Mouse (Mus musculus) CH12F3 (cell line): Measurements from ENCODE around the gene Ccdc34.

ENCODE experiments used
- in situ Hi-C: fragments of 300-500 bp; cut with MboI; formaldehyde crosslinking; loops from 2 replicates; pipeline ENCODE4 v1.14.3; 2020; ENCODE audit warnings: low sequenced_read_pairs

Ccdc34 gene

DNA sequence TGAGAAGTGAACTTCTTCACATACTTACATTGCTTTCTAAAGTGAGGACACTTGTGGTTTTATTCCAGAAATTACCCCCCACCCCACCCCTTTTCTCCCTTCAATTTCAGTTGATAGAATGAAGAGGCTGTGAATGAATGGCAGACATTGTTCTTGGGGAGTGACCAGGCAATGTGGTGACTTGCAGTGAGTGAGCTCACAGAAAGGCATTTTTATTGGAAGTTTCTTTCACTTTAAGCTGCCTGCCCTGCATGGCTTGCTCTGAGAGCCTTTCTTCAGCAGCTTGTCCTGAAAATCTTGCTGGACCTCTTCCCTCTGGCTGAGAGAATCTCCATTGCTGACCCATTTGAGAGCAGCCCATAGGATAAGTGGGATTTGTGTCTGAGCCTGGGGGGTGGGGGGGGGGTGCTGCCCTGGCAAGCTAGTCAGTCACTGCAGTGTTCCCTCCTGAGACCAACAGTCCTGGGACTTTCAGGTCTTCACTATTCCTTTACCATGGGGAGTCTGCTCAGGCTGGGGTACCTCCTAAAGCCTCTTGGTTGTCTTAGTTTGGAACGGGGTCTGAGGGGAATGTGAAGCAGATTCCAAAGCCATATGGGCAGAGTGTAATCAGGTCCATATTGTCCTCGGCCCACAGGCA is 159.3 kb downstream of the Ccdc34 start:
- in situ Hi-C loops, result no loop called here

DNA sequence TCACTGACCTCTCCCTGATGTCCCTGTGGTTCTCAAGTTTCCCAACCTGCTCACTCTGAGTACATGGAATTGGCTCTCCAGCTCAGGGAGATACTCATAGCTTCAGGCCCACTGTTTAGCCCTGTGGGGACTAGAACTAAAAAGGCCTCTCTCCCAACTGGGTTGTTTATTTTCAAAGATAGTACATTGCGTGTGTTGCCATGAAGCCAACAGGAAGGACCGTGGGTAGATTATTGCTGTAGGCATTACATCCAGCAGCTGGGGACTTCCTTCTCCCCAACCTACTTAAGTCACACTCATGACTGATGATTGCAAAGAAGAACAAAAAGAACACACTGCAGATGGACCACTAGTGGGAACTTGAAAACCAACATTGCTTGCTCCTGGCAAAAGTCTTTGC is 159.8 kb downstream of the Ccdc34 start:
- in situ Hi-C loops, result no loop called here

DNA sequence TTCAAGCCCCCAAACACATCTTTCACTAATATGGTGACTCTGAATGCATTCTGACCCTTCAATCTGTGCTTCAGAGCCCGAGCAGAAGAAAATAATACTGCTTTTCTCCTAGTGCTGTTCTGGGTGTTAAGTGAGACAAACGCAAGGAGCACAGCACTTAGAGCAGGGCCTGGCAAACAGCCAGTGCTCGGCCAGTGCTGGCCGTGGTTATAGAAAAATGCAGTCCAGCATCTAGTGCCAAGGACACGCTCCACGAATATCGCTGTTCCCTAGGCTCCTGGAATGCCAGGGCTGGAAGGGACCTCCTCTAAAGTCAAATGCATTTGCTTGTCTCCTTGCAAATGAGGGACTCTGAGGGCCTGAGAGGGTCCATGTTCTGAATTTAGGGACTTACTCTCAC is 160.3 kb downstream of the Ccdc34 start:
- in situ Hi-C loops, result no loop called here

DNA sequence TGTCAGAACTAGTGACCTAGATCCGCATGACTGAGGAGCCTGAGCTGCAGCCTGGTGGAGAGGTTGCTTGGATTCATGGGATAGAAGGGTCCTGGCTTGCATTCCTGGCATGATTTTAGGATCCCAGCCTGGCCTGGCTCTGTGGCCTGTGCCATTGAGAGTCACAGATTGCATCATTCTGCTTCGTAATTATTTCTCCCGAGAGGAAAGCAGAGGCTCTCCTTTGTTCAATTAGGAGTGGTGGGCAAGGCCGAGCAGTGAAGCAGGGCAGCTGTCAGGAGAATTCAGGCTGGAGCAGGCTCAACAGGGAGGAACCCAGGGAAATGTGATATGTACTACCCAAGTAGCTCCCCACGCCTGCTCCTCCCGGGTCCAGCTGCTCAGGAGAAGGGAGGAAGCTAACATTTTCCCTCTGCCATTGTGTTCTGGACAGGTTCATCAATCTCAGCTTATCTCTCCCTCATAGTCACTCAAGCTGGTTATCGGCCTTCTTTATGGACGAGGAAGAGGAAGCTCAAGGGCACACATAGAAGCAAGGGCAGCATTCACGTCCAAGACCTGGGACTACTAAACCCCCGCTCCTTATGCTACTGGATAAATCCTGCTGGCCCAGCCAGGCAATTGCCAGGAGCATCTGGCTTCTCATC is 162.2 kb downstream of the Ccdc34 start:
- in situ Hi-C loops, result no loop called here

DNA sequence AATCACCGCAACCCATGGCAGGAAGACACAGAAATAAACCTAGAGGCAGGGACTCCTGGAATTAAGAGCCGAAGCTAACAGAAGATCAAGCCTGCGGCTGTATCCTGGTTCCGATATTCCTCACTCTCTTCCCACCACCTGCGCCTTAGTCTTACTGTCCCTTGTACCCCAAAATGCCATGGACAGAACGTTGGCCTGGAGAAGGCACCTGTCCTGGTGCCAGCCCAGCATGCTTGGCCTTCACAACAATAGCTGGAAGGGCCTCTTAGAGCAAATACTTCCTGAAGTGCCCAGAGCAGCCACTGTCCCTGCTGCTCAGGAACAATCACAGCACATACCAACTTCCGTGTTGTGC is 162.7 kb downstream of the Ccdc34 start:
- in situ Hi-C loops, result no loop called here

DNA sequence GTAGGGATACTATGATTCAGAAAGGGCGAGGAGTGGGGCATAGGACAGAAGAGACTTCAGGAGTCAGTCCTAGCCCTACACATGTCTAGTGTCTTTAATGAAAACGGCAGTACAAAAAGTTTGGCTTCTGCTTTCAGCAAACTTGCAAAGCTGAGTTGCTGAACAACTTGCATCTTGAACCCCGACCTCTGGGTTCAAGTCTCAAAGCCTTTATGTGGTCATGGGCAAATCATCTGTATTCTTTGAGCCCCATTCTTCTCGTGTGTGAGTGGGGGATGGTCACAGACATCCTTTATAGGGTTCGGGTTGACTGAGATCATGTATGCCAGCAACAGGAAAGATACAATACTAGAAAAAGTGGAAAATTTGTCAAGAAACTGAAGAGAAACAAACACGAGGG is 164.0 kb downstream of the Ccdc34 start:
- in situ Hi-C loops, result no loop called here

DNA sequence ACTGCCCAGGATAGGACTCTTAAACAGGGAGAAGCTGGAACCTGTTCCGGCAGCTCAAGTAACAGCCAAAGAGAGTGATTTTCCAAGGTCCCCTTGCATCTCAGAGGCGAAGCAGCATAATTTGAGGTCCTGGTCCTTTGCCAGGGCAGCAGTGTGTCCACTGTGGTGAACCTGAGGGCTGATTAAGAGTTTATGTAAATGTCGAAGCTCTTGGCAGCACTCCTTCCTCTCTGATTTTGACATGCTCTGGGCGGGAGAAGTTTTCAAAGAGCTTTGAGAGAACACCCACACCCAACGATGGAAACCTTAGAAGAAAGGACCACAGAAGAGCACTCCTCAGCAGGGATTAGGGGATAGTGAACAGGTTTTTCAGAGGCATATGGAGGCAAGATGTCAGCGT is 164.6 kb downstream of the Ccdc34 start:
- in situ Hi-C loops, result no loop called here

DNA sequence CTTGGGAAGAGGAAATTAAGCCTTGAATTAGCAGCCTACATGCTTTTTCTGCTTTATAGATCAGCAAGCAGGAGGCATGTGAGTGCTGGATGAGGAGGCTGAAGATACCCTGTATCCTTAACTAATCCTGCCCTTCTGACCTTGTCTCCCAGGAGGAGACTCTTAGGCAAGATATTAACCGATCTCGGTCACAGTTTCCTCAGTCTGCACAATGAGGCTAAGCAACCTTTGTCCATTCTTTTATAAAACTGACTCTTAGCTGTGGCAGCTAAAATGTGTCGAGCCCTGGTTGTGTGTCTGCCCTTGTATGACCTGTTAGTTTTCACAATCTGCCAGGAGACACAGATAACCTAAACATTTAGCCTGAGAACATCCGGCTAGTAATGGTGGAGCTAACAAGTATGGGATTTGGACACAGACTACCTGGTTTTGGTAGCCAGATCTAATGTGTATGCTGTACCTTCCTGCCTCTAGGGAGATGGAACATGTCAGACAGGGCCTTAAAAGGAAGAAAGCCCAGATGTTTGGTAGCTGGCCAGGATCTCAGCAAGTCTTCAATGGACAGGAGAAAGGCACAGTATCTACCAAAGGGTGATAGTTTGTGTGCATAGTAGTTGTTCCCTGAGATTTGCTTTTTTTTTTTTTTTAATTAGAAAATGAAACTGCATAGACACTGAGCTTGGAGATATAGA is 165.3 kb downstream of the Ccdc34 start:
- in situ Hi-C loops, result no loop called here

DNA sequence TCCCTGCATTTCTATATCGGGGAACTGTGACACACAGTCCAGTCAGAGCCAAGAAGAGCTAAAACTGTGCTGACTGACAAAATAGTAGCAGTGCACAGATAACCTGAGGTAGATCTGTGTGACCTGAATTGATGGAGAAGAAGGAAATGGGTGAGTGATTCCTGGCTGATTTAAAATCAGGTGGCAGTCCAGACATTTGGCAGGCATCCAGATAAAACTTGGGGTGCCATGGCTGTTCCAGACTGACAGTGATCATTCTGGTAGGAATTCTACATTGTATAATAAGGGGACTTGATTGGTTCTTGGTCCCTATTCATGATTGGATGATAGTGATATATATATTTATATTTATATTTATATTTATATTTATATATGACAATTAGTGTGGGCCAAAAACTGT is 166.5 kb downstream of the Ccdc34 start:
- in situ Hi-C loops, result no loop called here

DNA sequence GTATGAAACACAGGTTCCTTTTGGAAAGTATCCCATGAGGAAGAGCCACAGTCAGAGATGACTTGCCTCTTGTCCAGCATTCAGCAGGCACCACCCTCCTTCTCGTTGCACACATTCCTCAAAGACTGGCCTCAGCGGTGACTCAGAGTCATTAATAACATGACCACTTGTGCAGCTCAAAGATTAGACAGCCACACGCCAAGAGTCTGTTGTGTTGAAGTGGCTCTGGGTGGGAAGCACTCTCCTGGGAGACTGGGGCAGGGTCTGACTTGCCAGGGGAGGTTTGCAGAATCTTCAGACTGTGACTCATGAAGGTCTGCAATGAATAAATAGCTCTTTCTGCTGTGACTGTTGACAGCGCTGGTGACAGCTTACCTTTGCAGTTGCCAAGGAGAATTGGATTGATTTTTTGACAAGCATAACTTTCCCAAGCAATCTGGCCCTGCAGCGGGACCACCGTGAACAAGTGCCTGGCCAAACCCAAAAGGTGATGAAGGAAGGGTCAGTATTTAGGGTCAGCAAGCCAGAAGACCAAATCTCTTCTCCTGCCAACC is 168.9 kb downstream of the Ccdc34 start:
- in situ Hi-C loops, result no loop called here

DNA sequence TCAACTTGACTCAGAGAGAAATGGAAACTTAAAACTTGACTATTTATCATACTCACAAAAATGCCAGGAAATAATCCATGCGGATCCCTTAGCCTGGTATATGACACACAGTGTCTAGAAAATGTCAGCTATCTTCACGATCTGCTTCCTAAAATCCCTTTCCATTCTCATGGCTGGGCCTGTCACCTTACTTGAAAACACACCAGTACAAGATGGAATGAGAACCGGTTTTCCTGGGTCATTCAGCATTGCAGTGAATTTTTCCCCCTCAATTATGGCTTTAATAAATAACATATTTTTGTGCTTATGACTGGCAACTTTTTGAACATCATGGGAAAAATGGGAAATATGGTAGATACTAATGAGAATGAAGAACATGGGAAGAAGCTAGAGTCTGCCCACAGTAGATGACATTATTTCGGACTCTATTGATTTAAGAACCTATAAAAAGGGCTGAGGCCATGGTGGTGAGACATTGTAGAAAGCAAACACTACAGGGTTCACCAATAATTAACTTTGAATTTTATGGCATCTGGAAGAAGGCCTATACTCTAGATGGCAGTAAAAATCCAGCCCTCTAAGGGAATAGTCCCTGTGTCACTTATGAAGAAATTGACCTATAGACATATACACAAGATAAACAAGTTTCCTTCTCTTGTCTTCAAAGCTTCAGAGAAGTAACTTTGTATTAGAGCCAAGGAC is 171.2 kb downstream of the Ccdc34 start:
- in situ Hi-C loops, result no loop called here

DNA sequence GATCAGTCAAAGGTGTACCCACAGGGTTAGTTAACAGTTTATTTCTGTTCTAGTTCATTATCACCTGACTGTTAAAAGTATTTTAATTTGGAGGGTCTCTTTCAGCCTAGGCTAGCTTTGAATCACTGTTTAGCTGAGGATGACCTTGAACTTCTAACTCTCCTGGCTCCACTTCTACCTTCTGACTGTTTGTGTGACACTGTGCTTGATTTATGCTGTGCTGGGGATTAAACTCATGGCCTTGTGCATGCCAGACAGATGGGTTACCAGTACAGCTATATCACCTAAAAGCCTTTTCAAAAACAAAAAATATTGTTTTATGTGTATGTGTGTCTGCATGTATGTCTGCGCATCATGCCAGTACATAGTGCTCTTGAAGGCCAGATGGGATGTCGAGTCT is 172.8 kb downstream of the Ccdc34 start:
- in situ Hi-C loops, result no loop called here

DNA sequence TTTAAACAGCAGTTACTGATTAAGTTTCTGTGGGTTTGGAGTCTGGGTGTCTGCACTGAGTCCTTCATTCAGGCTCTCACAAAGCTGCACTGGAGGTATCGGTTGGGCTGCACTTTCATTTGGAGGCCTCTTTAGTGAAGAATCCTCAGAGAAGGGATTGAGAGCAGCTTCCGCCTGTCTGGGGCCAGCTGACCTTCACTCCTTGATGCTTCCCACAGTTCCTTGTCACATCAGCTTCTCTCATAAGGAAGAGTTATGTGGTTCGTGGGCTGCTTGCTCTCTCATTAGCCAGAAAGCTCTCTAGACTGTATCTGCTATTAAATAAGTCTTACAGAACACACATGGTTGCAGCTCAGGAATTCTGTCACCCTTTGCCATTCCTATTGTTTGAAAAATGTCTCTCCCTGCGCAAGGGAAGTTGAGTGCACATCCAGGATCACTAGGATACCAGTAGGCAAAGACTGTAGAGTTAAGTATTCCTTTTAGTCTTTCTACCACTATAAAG is 173.6 kb downstream of the Ccdc34 start:
- in situ Hi-C loops, result no loop called here

DNA sequence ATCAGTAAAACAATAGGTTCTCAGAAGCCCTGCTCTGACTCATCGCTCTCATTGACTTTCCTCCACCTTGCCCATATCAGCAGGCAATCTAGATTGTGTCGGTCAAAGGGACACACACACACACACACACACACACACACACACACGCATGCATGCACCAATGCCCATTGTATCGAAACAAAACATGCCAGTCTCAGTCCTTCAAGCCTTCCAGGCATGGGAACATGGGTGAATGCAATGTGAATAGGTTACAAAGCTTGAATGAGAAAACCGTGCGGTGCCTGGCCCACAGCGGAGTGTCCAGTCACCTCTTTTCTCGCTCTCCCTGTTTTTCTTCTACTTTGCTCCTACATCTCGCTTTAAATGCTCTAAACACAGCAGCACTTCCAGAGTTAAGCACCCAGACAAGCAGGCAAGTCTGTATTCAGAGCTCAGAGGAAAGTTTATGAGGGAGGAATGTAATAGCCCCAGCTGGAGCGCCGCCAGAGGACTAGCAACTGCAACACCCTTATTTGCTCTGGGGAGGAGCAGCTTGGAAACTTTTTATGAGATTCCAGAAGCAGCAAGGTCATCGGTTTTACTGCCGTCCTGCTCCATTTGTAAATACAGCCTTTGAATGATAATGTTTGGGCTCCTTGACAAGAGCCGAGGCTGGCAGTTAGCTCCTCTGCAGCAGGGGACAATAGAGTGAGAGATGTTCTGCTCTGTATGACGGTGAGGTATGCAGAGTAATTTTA is 174.5 kb downstream of the Ccdc34 start:
- in situ Hi-C loops, result no loop called here

DNA sequence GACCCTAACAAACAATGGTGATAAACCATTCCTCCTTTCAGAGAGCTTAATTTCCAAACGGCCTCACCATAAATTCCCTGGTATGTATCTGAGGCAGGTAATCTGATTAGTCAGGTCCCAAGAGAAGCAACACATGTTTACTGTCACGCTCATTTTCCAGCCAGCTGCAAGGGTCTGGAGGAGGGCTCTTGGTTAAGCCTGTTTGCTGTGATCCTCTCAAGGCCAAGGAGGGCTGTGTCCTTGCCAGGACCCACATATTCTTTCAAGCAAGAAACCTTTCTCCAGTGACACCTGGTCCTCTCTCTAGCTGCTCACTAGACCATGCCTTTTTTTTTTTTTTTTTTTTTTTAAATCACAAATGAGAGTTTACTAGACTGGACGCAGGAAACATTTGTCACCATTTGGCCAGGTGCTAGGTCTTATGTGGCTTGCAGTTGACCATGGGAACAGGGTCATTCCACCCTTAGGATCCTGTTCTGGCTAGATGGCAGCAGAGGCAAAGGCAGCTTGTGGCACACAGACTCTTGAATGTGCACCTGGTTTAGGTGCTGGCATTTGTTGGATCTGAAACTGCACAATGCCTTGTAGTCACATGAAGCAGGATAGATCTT is 175.2 kb downstream of the Ccdc34 start:
- in situ Hi-C loops, result no loop called here

DNA sequence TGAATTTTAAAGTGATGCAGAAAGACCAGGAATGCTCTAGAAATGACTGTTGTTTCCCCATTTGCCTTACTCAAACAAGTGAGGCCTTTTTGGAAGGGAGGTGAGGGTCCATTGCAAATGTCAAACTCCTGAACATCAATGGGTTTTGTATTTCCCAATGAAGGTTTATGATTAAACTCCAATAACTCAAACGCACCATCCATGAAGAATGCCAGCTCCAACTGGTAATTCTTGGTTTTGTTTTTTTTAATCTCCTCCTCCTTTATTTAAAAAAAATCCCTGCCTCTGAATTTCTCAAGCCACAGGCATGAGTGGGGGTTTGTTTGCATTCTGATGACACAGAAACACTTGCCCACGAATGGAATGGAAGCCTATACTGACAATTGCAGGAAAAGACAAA is 178.9 kb downstream of the Ccdc34 start:
- in situ Hi-C loops, result no loop called here

DNA sequence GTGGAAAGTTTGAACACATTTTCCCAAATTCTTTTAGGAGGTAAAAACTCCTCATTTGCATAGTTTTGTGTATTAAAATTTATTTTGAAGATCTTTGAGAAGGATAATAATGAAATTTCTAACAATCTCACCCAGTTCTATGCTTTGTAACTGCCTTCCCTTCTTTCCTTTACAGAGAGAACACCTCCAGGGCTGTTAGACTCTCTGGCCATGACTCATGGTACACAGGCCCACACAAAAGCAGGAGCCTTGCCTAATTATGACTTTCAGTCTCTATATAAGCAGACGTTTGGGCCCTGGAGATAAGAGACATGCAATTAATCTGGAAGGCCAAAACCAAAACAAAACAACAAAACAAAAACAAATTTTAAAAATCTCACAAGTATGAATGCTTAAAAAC is 182.0 kb downstream of the Ccdc34 start:
- in situ Hi-C loops, result no loop called here

DNA sequence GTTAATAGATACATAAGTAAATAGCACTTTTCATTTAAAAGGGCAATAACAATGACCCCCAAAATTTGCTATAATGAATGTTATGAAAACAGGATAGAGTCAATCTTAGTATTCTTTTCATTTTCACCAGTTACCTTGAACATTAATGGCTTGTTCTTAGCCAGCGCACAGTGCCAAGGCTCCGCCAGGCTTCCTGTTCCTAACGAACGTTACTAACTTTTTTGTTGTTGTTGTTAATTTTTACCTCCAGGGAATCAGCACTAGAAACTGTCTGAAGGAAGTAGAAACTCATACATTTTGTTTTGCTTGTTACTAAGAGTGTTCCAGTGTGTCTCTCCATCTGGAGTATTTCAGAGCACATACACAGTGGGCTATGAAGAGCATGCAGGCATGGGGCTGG is 184.2 kb downstream of the Ccdc34 start:
- in situ Hi-C loops, result no loop called here

DNA sequence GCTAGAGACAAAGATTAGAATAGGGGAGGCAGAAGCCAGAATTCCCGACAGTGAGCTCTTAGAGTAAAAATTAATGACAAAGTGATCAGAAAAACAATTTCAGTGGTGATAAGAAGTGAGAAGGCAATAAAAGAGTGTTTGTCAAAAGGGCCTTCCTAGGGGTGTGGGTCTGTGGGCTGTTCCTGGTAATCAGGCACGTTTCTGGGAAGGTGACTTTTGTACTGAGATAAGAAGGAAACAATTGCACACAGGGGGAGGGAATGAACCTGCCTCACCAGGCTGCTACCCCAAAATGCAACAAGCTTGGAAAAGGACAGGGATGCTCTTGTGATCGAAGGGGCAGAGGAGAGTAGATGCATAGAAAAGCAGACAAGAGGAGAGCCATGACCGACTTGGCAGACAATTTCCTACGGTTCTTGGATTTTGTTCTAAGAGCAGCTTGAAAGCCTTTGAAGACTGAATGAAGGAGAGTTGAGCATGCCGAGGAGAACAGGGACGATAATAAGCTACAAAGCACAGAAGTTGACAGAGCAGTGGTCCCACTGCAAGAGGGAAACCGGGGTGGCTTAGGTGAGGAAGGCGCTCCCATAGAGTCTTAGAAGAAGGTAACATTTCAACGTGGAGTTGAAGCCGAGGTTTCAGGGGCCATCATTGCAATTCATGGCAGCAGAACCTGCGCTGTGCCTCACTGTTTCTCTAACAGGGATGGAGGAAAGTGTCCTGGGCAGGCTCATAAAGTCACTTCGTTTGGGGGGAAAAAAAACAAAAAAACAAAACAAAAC is 185.3 kb downstream of the Ccdc34 start:
- in situ Hi-C loops, result no loop called here

DNA sequence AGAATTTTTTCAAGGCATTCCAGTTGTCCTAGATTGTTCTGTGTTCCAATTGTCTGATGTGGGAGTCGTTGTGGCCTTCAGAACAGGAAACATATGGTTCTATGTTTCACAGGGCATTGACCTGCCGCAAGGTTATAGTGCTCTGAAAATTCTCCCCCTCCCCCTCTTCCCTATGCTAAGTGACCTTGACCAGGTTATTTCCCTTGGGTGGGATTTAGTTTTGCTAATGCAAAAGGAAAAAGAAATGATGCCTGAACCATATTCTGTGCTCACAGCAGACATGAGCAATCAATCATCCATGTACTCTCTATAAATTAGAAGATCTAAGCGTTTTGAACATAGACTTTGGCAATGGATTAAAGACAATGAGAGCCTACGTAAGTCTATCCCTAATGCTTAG is 186.6 kb downstream of the Ccdc34 start:
- in situ Hi-C loops, result no loop called here
